Mouse (Mus musculus) kidney, postnatal 0 days (tissue): ENCODE results near the gene Rassf2. TPM values are rescaled to one million over a fixed set of nuclear protein-coding genes. Genes with fewer than 3 reads are reported as not detected.

Source experiments
- ATAC-seq: fragments of 200-750 bp; cut with Nextera tagmentation; replicated peaks from 2 replicates; pipeline ENCODE4 v1.8.0; 2017; ENCODE audit warnings: low read depth, moderate number of reproducible peaks, moderate TSS enrichment, moderate library complexity; ENCODE audit not compliant: low FRiP score
- DNase-seq: peaks from one replicate; pipeline ENCODE4 v3.0.0-alpha.2; 2016; ENCODE audit warnings: low spot score
- H3K27ac ChIP-seq: fragments of 300-500 bp; sonication (generic); 2 replicates; pipeline ENCODE4 v1.5.1; 2014; ENCODE audit warnings: mild to moderate bottlenecking
- H3K27me3 ChIP-seq: fragments of 300-500 bp; sonication (generic); 2 replicates; pipeline ENCODE4 v1.6.1; 2014; ENCODE audit warnings: low read length, mixed read lengths; ENCODE audit not compliant: insufficient read depth
- H3K36me3 ChIP-seq: fragments of 300-500 bp; sonication (generic); 2 replicates; pipeline ENCODE4 v1.6.1; 2014; ENCODE audit warnings: low read length, mixed read lengths; ENCODE audit not compliant: insufficient read depth
- H3K4me1 ChIP-seq: fragments of 300-500 bp; sonication (generic); replicated peaks from 2 replicates; pipeline ENCODE4 v1.6.1; 2014; ENCODE audit warnings: antibody characterized with exemption, low read length, mixed read lengths; ENCODE audit not compliant: insufficient read depth
- H3K4me2 ChIP-seq: fragments of 300-500 bp; sonication (generic); 2 replicates; pipeline ENCODE4 v1.6.1; 2014; ENCODE audit warnings: mild to moderate bottlenecking, low read length, moderate library complexity, mixed read lengths
- H3K4me3 ChIP-seq: fragments of 300-500 bp; sonication (generic); replicated peaks from 2 replicates; pipeline ENCODE4 v1.5.1; 2014; ENCODE audit warnings: low read depth, low read length
- H3K9ac ChIP-seq: fragments of 300-500 bp; sonication (generic); 2 replicates; pipeline ENCODE4 v1.6.1; 2014; ENCODE audit warnings: low read depth, low read length
- H3K9me3 ChIP-seq: fragments of 300-500 bp; sonication (generic); replicated peaks from 2 replicates; pipeline ENCODE4 v1.6.1; 2016; ENCODE audit warnings: low read length, inconsistent platforms, mixed read lengths
- CTCF ChIP-seq: IDR thresholded peaks from 2 replicates; pipeline ENCODE4 v1.5.1; 2016; ENCODE audit warnings: antibody characterized with exemption, low read depth, mild to moderate bottlenecking, moderate library complexity
- WGBS: fragments of 180-500 bp; shearing (Covaris S2); extraction: QIAGEN DNeasy Blood & Tissue Kit; methylation state at CpG from one replicate; pipeline ENCODE4 v1.1.7; 2014; 5-methylcytosine and 5-hydroxymethylcytosine counted together
- polyA plus RNA-seq: library from polyadenylated mRNA; unstranded; fragments of >200 nt; fragmentation: Nextera tagmentation; extraction: Ambion mirVana; gene quantifications from 2 replicates; pipeline ENCODE4 v1.2.1, GENCODE M21; 2015

Gene Rassf2
- polyA plus RNA-seq, 1 experiment from 2014 or later = 3.0 TPM

- TF ChIP-seq CTCF = no peak
- Histone ChIP-seq H3K4me2 (no peak overlapping the region), H3K9ac (no peak overlapping the region), H3K4me1 (no peaks in the 10 kb centered on the region), H3K4me3 (no peak overlapping the region), H3K27me3 (no peaks in the 10 kb centered on the region), H3K27ac (no peak overlapping the region), H3K9me3 (no peaks in the 10 kb centered on the region), H3K36me3 (no peaks in the 10 kb centered on the region)
- no peak for ATAC-seq
- peak; percentile 61 for DNase-seq
- 45% methylated on average over 9 of the region's 9 CpGs for WGBS
These were observed 49.2 kb downstream of the Rassf2 start for GRCm38 (mm10) chr2:131980866-131981265.

DNA sequence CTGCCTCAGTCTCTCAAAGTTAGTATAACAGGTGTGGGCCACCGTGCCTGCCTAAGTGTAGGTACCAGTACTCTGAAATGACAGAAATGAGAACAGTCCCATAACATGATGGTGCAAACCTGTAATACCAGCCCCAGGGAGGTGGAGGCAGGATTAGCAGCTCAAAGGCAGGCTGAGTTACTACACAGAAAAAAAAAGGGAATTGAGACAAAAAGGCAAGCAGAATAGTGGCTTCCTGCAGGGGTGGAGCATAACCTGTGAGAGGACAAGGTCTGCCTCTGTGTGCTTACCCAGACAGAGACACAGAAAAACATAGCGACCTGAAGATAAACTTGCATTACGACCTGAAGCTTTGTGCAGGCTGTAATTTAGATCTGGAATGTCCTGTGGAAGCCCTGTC lies 53.4 kb downstream of the Rassf2 start:
- H3K4me3 ChIP-seq = no peak overlapping the region
- ATAC-seq (no peak), DNase-seq (no peak)
- no peak overlapping the region for H3K27ac ChIP-seq
- no peak overlapping the region for H3K4me2 ChIP-seq
- H3K27me3 ChIP-seq = no peaks in the 10 kb centered on the region
- H3K36me3 ChIP-seq = no peaks in the 10 kb centered on the region
- no peak for TF ChIP-seq CTCF
- no peaks in the 10 kb centered on the region for H3K9me3 ChIP-seq
- H3K9ac ChIP-seq = no peak overlapping the region
- WGBS = 70% methylated on average over 3 of the region's 3 CpGs
- H3K4me1 ChIP-seq = no peaks in the 10 kb centered on the region

- TF ChIP-seq CTCF = no peak
These were observed 59.0 kb downstream of the Rassf2 start for GRCm38 (mm10) chr2:131971098-131971497.

GRCm38 (mm10) chr2:131970597-131970996 lies 59.5 kb downstream of the Rassf2 start:
- Histone ChIP-seq H3K9me3 (no peaks in the 10 kb centered on the region), H3K9ac (no peak overlapping the region), H3K36me3 (no peaks in the 10 kb centered on the region), H3K27ac (no peak overlapping the region), H3K4me1 (no peaks in the 10 kb centered on the region), H3K4me2 (no peak overlapping the region), H3K27me3 (no peaks in the 10 kb centered on the region), H3K4me3 (no peak overlapping the region)
- TF ChIP-seq CTCF = no peak
- WGBS = 94% methylated on average over 2 of the region's 2 CpGs
- ATAC-seq (no peak), DNase-seq (no peak)

More at GRCm38 (mm10) chr2:131971098-131971497, 59.0 kb downstream of the Rassf2 start:
- H3K36me3 ChIP-seq = no peaks in the 10 kb centered on the region
- H3K9me3 ChIP-seq = no peaks in the 10 kb centered on the region
- no peak overlapping the region for H3K4me2 ChIP-seq
- no peak overlapping the region for H3K4me3 ChIP-seq
- ATAC-seq = no peak
- H3K27ac ChIP-seq = no peak overlapping the region
- H3K4me1 ChIP-seq = no peaks in the 10 kb centered on the region
- H3K27me3 ChIP-seq = no peaks in the 10 kb centered on the region
- 77% methylated on average over 4 of the region's 4 CpGs for WGBS
- H3K9ac ChIP-seq = no peak overlapping the region
- DNase-seq = no peak

GRCm38 (mm10) chr2:131961671-131962070 lies 68.4 kb downstream of the Rassf2 start:
- Histone ChIP-seq H3K4me2 (no peak overlapping the region), H3K4me3 (no peak overlapping the region), H3K4me1 (no peaks in the 10 kb centered on the region), H3K36me3 (no peaks in the 10 kb centered on the region), H3K9me3 (no peaks in the 10 kb centered on the region), H3K27ac (no peak overlapping the region), H3K27me3 (no peaks in the 10 kb centered on the region), H3K9ac (no peak overlapping the region)
- TF ChIP-seq CTCF = no peak
- WGBS = 68% methylated on average over 2 of the region's 2 CpGs
- DNase-seq (no peak), ATAC-seq (no peak)

GRCm38 (mm10) chr2:131957731-131958222 lies 72.3 kb downstream of the Rassf2 start:
- Histone ChIP-seq H3K9me3 (no peaks in the 10 kb centered on the region), H3K4me3 (no peak overlapping the region), H3K4me1 (peaks cover 15% of the 10 kb centered on the region), H3K36me3 (no peaks in the 10 kb centered on the region), H3K27ac (no peak overlapping the region), H3K9ac (no peak overlapping the region), H3K4me2 (no peak overlapping the region), H3K27me3 (no peaks in the 10 kb centered on the region)
- ATAC-seq (no peak), DNase-seq (peak; percentile 67)
- TF ChIP-seq CTCF = no peak
- 35% methylated on average over 9 of the region's 9 CpGs for WGBS
